Mouse (Mus musculus) urinary bladder, postnatal 10 days (tissue): Measurements from ENCODE around the gene Cxcr5.

Experiments used
- DNase-seq: peaks from one replicate; pipeline ENCODE4 v3.0.0; 2022; ENCODE audit warnings: low spot score

Gene Cxcr5

GRCm38 (mm10) chr9:44479628-44480428 lies 81.8 kb downstream of the Cxcr5 start:
- no peak for DNase-seq

GRCm38 (mm10) chr9:44478959-44479605 lies 82.6 kb downstream of the Cxcr5 start:
- DNase-seq, result no peak

- no peak for DNase-seq
These were observed 83.3 kb downstream of the Cxcr5 start for GRCm38 (mm10) chr9:44478229-44478921.

GRCm38 (mm10) chr9:44477339-44478228 lies 84.1 kb downstream of the Cxcr5 start:
- DNase-seq, result no peak

GRCm38 (mm10) chr9:44475936-44476335 lies 85.7 kb downstream of the Cxcr5 start:
- no peak for DNase-seq

- DNase-seq, result no peak
These were observed 87.3 kb downstream of the Cxcr5 start for GRCm38 (mm10) chr9:44474327-44474726.

GRCm38 (mm10) chr9:44473184-44473583 lies 88.5 kb downstream of the Cxcr5 start:
- no peak for DNase-seq

GRCm38 (mm10) chr9:44468800-44469199 lies 92.9 kb downstream of the Cxcr5 start:
- DNase-seq, result no peak

- DNase-seq, result no peak
These were observed 93.5 kb downstream of the Cxcr5 start for GRCm38 (mm10) chr9:44468224-44468623.

- no peak for DNase-seq
These were observed 99.7 kb downstream of the Cxcr5 start for GRCm38 (mm10) chr9:44461950-44462349.
